Mouse (Mus musculus) kidney, adult 2 months (tissue): ENCODE measurements around the gene Kdm3a. TPM values are rescaled to one million over a fixed set of nuclear protein-coding genes. Genes with fewer than 3 reads are reported as not detected.

Experiments used
- DNase-seq: peaks from one replicate; pipeline ENCODE4 v3.0.0; 2021
- H3K27ac ChIP-seq: fragments of 200-500 bp; 2 replicates; pipeline ENCODE4 v1.5.1; 2012; ENCODE audit warnings: low read depth, low read length, control low read depth, inconsistent platforms; ENCODE audit not compliant: insufficient read depth
- H3K27me3 ChIP-seq: fragments of 200-500 bp; replicated peaks from 2 replicates; pipeline ENCODE4 v1.6.1; 2012; ENCODE audit warnings: mild to moderate bottlenecking, moderate library complexity, low read length, inconsistent platforms; ENCODE audit not compliant: control insufficient read depth, insufficient read depth
- H3K36me3 ChIP-seq: fragments of 200-500 bp; 2 replicates; pipeline ENCODE4 v1.6.1; 2012; ENCODE audit warnings: mild to moderate bottlenecking, moderate library complexity, low read length, inconsistent platforms; ENCODE audit not compliant: control insufficient read depth, insufficient read depth
- H3K4me1 ChIP-seq: fragments of 200-500 bp; 2 replicates; pipeline ENCODE4 v1.6.1; 2011; ENCODE audit warnings: low read length; ENCODE audit not compliant: control insufficient read depth, insufficient read depth
- H3K4me3 ChIP-seq: fragments of 200-500 bp; 2 replicates; pipeline ENCODE4 v1.5.1; 2011; ENCODE audit warnings: mild to moderate bottlenecking, low read depth, low read length, control low read depth; ENCODE audit not compliant: insufficient read depth
- CTCF ChIP-seq: fragments of 200-500 bp; conservative IDR thresholded peaks from 2 replicates; pipeline ENCODE4 v1.5.1; 2011; ENCODE audit warnings: low read depth, mild to moderate bottlenecking, control low read depth, low read length, moderate library complexity, mixed read lengths; ENCODE audit not compliant: insufficient read depth, insufficient read length
- POLR2A ChIP-seq: fragments of 200-500 bp; IDR thresholded peaks from one replicate; pipeline ENCODE4 v1.6.1; 2011; ENCODE audit warnings: low read depth, low read length, control low read depth
- WGBS: fragments of 180-500 bp; shearing (Covaris S2); methylation state at CpG from one replicate; pipeline ENCODE4 v1.1.7; 2018; 5-methylcytosine and 5-hydroxymethylcytosine counted together
- polyA plus RNA-seq: library from polyadenylated mRNA; depleted of rRNA; stranded (reverse); fragments of >200 nt; gene quantifications from 2 replicates; pipeline ENCODE4 v1.2.3, GENCODE M21; 2012; rRNA removed

The Kdm3a gene
- 9.5 and 10.9 TPM in 2 replicates for polyA plus RNA-seq

GRCm38 (mm10) chr6:71632829-71633662 is at the start of gene Kdm3a:
Gene Kdm3a, minus strand, starts transcription at chr6:71632990.
- TF ChIP-seq CTCF = peak; percentile 53; the same call in 1 of the 2 replicates
- TF ChIP-seq POLR2A = peak; percentile 79
- Histone ChIP-seq H3K4me3 (peak within 1 kb of the TSS; percentile 86), H3K27me3 (no peaks in the 10 kb centered on the region), H3K27ac (peak within 1 kb of the TSS; percentile 98), H3K4me1 (no peaks in the 10 kb centered on the region), H3K36me3 (no peaks in the 10 kb centered on the region)
- peak; percentile 99 for DNase-seq
- under 1% methylated on average over 63 of the region's 63 CpGs for WGBS

GRCm38 (mm10) chr6:71678891-71679290 is 46.1 kb upstream of the Kdm3a start:
- WGBS = 72% methylated on average over 7 of the region's 7 CpGs
- H3K4me3 ChIP-seq = no peak overlapping the region

GRCm38 (mm10) chr6:71673166-71673565 is 40.4 kb upstream of the Kdm3a start:
- Histone ChIP-seq H3K4me3 (no peak overlapping the region), H3K27ac (no peak overlapping the region), H3K36me3 (no peaks in the 10 kb centered on the region), H3K4me1 (no peaks in the 10 kb centered on the region), H3K27me3 (no peaks in the 10 kb centered on the region)
- TF ChIP-seq POLR2A (no peak), CTCF (peak; percentile 70)
- peak; percentile 42 for DNase-seq
- WGBS = 64% methylated on average over 2 of the region's 2 CpGs

More at GRCm38 (mm10) chr6:71678891-71679290, 46.1 kb upstream of the Kdm3a start:
- no peak for DNase-seq
- no peaks in the 10 kb centered on the region for H3K4me1 ChIP-seq
- no peaks in the 10 kb centered on the region for H3K36me3 ChIP-seq
- TF ChIP-seq CTCF (0 out of 2 replicates have a peak, but pooled peaks have one; percentile 8), POLR2A (no peak)
- no peaks in the 10 kb centered on the region for H3K27me3 ChIP-seq
- H3K27ac ChIP-seq = no peak overlapping the region

- H3K27me3 ChIP-seq = no peaks in the 10 kb centered on the region
- no peak for DNase-seq
- 68% methylated on average over 1 of the region's 1 CpGs for WGBS
- H3K4me3 ChIP-seq = no peak overlapping the region
- no peaks in the 10 kb centered on the region for H3K4me1 ChIP-seq
- H3K27ac ChIP-seq = no peak overlapping the region
- H3K36me3 ChIP-seq = no peaks in the 10 kb centered on the region
- TF ChIP-seq POLR2A (no peak), CTCF (no peak)
Measured at GRCm38 (mm10) chr6:71664511-71664910, 31.7 kb upstream of the Kdm3a start.

- 46% methylated on average over 2 of the region's 2 CpGs for WGBS
Measured at GRCm38 (mm10) chr6:71658290-71658689, 25.5 kb upstream of the Kdm3a start.

GRCm38 (mm10) chr6:71655835-71656234 is 23.0 kb upstream of the Kdm3a start:
- Histone ChIP-seq H3K36me3 (no peaks in the 10 kb centered on the region), H3K27ac (no peak overlapping the region), H3K27me3 (no peaks in the 10 kb centered on the region), H3K4me3 (no peak overlapping the region), H3K4me1 (peaks cover 9% of the 10 kb centered on the region; the same call in 1 of the 2 replicates)
- DNase-seq = peak; percentile 65
- WGBS = 40% methylated on average over 3 of the region's 3 CpGs
- no peak for TF ChIP-seq POLR2A
- no peak for TF ChIP-seq CTCF

More at GRCm38 (mm10) chr6:71658290-71658689, 25.5 kb upstream of the Kdm3a start:
- Histone ChIP-seq H3K36me3 (no peaks in the 10 kb centered on the region), H3K4me3 (no peak overlapping the region), H3K27ac (no peak overlapping the region), H3K27me3 (no peaks in the 10 kb centered on the region), H3K4me1 (peaks cover 9% of the 10 kb centered on the region; the same call in 1 of the 2 replicates)
- DNase-seq = peak; percentile 5
- TF ChIP-seq POLR2A (no peak), CTCF (no peak)

GRCm38 (mm10) chr6:71651868-71652267 is 19.1 kb upstream of the Kdm3a start:
- WGBS = 87% methylated on average over 2 of the region's 2 CpGs
- TF ChIP-seq POLR2A = no peak
- no peak for TF ChIP-seq CTCF

More at GRCm38 (mm10) chr6:71651868-71652267, 19.1 kb upstream of the Kdm3a start:
- H3K4me1 ChIP-seq = peaks cover 9% of the 10 kb centered on the region; the same call in 1 of the 2 replicates
- no peaks in the 10 kb centered on the region for H3K27me3 ChIP-seq
- no peaks in the 10 kb centered on the region for H3K36me3 ChIP-seq
- no peak for DNase-seq
- no peak overlapping the region for H3K27ac ChIP-seq
- H3K4me3 ChIP-seq = no peak overlapping the region
